Mouse (Mus musculus) C2C12 (cell line): Measurements from ENCODE around the gene Ccl17.

Experiments
- CTCF ChIP-seq: IDR thresholded peaks from one replicate; pipeline ENCODE4 v1.5.1; 2011; ENCODE audit not compliant: control insufficient read depth, insufficient read depth, insufficient read length
- FOSL1 ChIP-seq: IDR thresholded peaks from one replicate; pipeline ENCODE4 v1.8.0; 2011; ENCODE audit warnings: mild to moderate bottlenecking, low read length; ENCODE audit not compliant: poor library complexity, insufficient read depth, severe bottlenecking
- MAX ChIP-seq: IDR thresholded peaks from one replicate; pipeline ENCODE4 v1.6.1; 2011; ENCODE audit warnings: mild to moderate bottlenecking, control low read depth

GRCm38 (mm10) chr8:94771941-94772670 lies 38.1 kb upstream of the Ccl17 start, which contains the start of gene Cx3cl1:
- TF ChIP-seq CTCF, result no peak
- TF ChIP-seq MAX, result peak; percentile 21
- TF ChIP-seq FOSL1, result no peak
